Mouse (Mus musculus): ENCODE results near the gene Sgpp1. TPM values are rescaled to one million over a fixed set of nuclear protein-coding genes. Genes with fewer than 3 reads are reported as not detected.
A peak's percentile ranks its signal among the peaks of the same experiment; 100 is the strongest.

The Sgpp1 gene
- polyA plus RNA-seq, 1 experiment = 64.9 TPM

- no peak for DNase-seq
- Histone ChIP-seq H3K36me3 (ENCODE audit: control insufficient read depth, insufficient read depth, low read length) (no peaks in the 10 kb centered on the region), H3K4me3 (ENCODE audit: control insufficient read depth, insufficient read depth, low read length) (no peak overlapping the region), H3K27ac (ENCODE audit: control insufficient read depth, insufficient read depth, low read length) (no peak overlapping the region), H3K27me3 (ENCODE audit: control insufficient read depth, insufficient read depth, low read length) (no peaks in the 10 kb centered on the region), H3K4me1 (replicated peaks; ENCODE audit: control insufficient read depth, insufficient read depth, low read length) (no peaks in the 10 kb centered on the region; the same call in 1 of the 2 replicates)
- TF ChIP-seq CTCF (IDR thresholded peaks at IDR 0.05; ENCODE audit: borderline replicate concordance, control insufficient read depth, extremely low read depth, insufficient read depth, low read length, poor library complexity) = no peak
- no peak for TF ChIP-seq POLR2A (IDR thresholded peaks at IDR 0.05; ENCODE audit: control insufficient read depth, extremely low read depth, insufficient read depth, low read length, poor library complexity)
- 97% methylated on average over 4 of the region's 4 CpGs for WGBS
Measured at GRCm38 (mm10) chr12:75683598-75683997, 51.9 kb downstream of the Sgpp1 start.

GRCm38 (mm10) chr12:75682842-75683241, 52.7 kb downstream of the Sgpp1 start:
- H3K4me1 ChIP-seq (replicated peaks; ENCODE audit: control insufficient read depth, insufficient read depth, low read length) = no peaks in the 10 kb centered on the region; the same call in 1 of the 2 replicates
- H3K4me3 ChIP-seq (ENCODE audit: control insufficient read depth, insufficient read depth, low read length) = no peak overlapping the region
- H3K36me3 ChIP-seq (ENCODE audit: control insufficient read depth, insufficient read depth, low read length) = no peaks in the 10 kb centered on the region
- DNase-seq = no peak
- TF ChIP-seq CTCF (IDR thresholded peaks at IDR 0.05; ENCODE audit: borderline replicate concordance, control insufficient read depth, extremely low read depth, insufficient read depth, low read length, poor library complexity) = no peak
- TF ChIP-seq POLR2A (IDR thresholded peaks at IDR 0.05; ENCODE audit: control insufficient read depth, extremely low read depth, insufficient read depth, low read length, poor library complexity) = no peak
- H3K27me3 ChIP-seq (ENCODE audit: control insufficient read depth, insufficient read depth, low read length) = no peaks in the 10 kb centered on the region
- 89% methylated on average over 2 of the region's 2 CpGs for WGBS
- H3K27ac ChIP-seq (ENCODE audit: control insufficient read depth, insufficient read depth, low read length) = no peak overlapping the region

- DNase-seq = no peak
Measured at GRCm38 (mm10) chr12:75681101-75681500, 54.4 kb downstream of the Sgpp1 start.

GRCm38 (mm10) chr12:75678393-75678792, 57.1 kb downstream of the Sgpp1 start:
- Histone ChIP-seq H3K27ac (ENCODE audit: control insufficient read depth, insufficient read depth, low read length) (no peak overlapping the region), H3K36me3 (ENCODE audit: control insufficient read depth, insufficient read depth, low read length) (no peaks in the 10 kb centered on the region), H3K27me3 (ENCODE audit: control insufficient read depth, insufficient read depth, low read length) (no peaks in the 10 kb centered on the region), H3K4me3 (ENCODE audit: control insufficient read depth, insufficient read depth, low read length) (no peak overlapping the region), H3K4me1 (replicated peaks; ENCODE audit: control insufficient read depth, insufficient read depth, low read length) (no peaks in the 10 kb centered on the region)
- WGBS = 95% methylated on average over 4 of the region's 4 CpGs
- no peak for DNase-seq
- TF ChIP-seq CTCF (IDR thresholded peaks at IDR 0.05; ENCODE audit: borderline replicate concordance, control insufficient read depth, extremely low read depth, insufficient read depth, low read length, poor library complexity) = no peak
- no peak for TF ChIP-seq POLR2A (IDR thresholded peaks at IDR 0.05; ENCODE audit: control insufficient read depth, extremely low read depth, insufficient read depth, low read length, poor library complexity)

More at GRCm38 (mm10) chr12:75681101-75681500, 54.4 kb downstream of the Sgpp1 start:
- Histone ChIP-seq H3K4me1 (replicated peaks; ENCODE audit: control insufficient read depth, insufficient read depth, low read length) (no peaks in the 10 kb centered on the region), H3K4me3 (ENCODE audit: control insufficient read depth, insufficient read depth, low read length) (no peak overlapping the region), H3K27me3 (ENCODE audit: control insufficient read depth, insufficient read depth, low read length) (no peaks in the 10 kb centered on the region), H3K36me3 (ENCODE audit: control insufficient read depth, insufficient read depth, low read length) (no peaks in the 10 kb centered on the region), H3K27ac (ENCODE audit: control insufficient read depth, insufficient read depth, low read length) (no peak overlapping the region)
- WGBS = 75% methylated on average over 4 of the region's 4 CpGs
- TF ChIP-seq CTCF (IDR thresholded peaks at IDR 0.05; ENCODE audit: borderline replicate concordance, control insufficient read depth, extremely low read depth, insufficient read depth, low read length, poor library complexity) (no peak), POLR2A (IDR thresholded peaks at IDR 0.05; ENCODE audit: control insufficient read depth, extremely low read depth, insufficient read depth, low read length, poor library complexity) (no peak)

GRCm38 (mm10) chr12:75672630-75673029, 62.9 kb downstream of the Sgpp1 start:
- 98% methylated on average over 4 of the region's 4 CpGs for WGBS
- Histone ChIP-seq H3K4me3 (ENCODE audit: control insufficient read depth, insufficient read depth, low read length) (no peak overlapping the region), H3K27me3 (ENCODE audit: control insufficient read depth, insufficient read depth, low read length) (no peaks in the 10 kb centered on the region), H3K4me1 (replicated peaks; ENCODE audit: control insufficient read depth, insufficient read depth, low read length) (peaks cover 6% of the 10 kb centered on the region), H3K36me3 (ENCODE audit: control insufficient read depth, insufficient read depth, low read length) (no peaks in the 10 kb centered on the region), H3K27ac (ENCODE audit: control insufficient read depth, insufficient read depth, low read length) (no peak overlapping the region)
- DNase-seq = no peak
- TF ChIP-seq CTCF (IDR thresholded peaks at IDR 0.05; ENCODE audit: borderline replicate concordance, control insufficient read depth, extremely low read depth, insufficient read depth, low read length, poor library complexity) = no peak
- no peak for TF ChIP-seq POLR2A (IDR thresholded peaks at IDR 0.05; ENCODE audit: control insufficient read depth, extremely low read depth, insufficient read depth, low read length, poor library complexity)

GRCm38 (mm10) chr12:75671759-75672315, 63.7 kb downstream of the Sgpp1 start:
- no peaks in the 10 kb centered on the region for H3K27me3 ChIP-seq (ENCODE audit: control insufficient read depth, insufficient read depth, low read length)
- no peak overlapping the region for H3K4me3 ChIP-seq (ENCODE audit: control insufficient read depth, insufficient read depth, low read length)
- no peak overlapping the region for H3K27ac ChIP-seq (ENCODE audit: control insufficient read depth, insufficient read depth, low read length)
- H3K4me1 ChIP-seq (replicated peaks; ENCODE audit: control insufficient read depth, insufficient read depth, low read length) = peaks cover 6% of the 10 kb centered on the region
- no peak for TF ChIP-seq CTCF (IDR thresholded peaks at IDR 0.05; ENCODE audit: borderline replicate concordance, control insufficient read depth, extremely low read depth, insufficient read depth, low read length, poor library complexity)
- no peak for TF ChIP-seq POLR2A (IDR thresholded peaks at IDR 0.05; ENCODE audit: control insufficient read depth, extremely low read depth, insufficient read depth, low read length, poor library complexity)
- 58% methylated on average over 3 of the region's 3 CpGs for WGBS
- no peaks in the 10 kb centered on the region for H3K36me3 ChIP-seq (ENCODE audit: control insufficient read depth, insufficient read depth, low read length)
- DNase-seq = peak; percentile 16

GRCm38 (mm10) chr12:75670611-75671010, 64.9 kb downstream of the Sgpp1 start:
- H3K36me3 ChIP-seq (ENCODE audit: control insufficient read depth, insufficient read depth, low read length) = no peaks in the 10 kb centered on the region
- 86% methylated on average over 6 of the region's 6 CpGs for WGBS
- no peak for DNase-seq
- no peaks in the 10 kb centered on the region for H3K27me3 ChIP-seq (ENCODE audit: control insufficient read depth, insufficient read depth, low read length)
- no peak for TF ChIP-seq POLR2A (IDR thresholded peaks at IDR 0.05; ENCODE audit: control insufficient read depth, extremely low read depth, insufficient read depth, low read length, poor library complexity)
- no peak for TF ChIP-seq CTCF (IDR thresholded peaks at IDR 0.05; ENCODE audit: borderline replicate concordance, control insufficient read depth, extremely low read depth, insufficient read depth, low read length, poor library complexity)
- H3K27ac ChIP-seq (ENCODE audit: control insufficient read depth, insufficient read depth, low read length) = no peak overlapping the region
- H3K4me1 ChIP-seq (replicated peaks; ENCODE audit: control insufficient read depth, insufficient read depth, low read length) = peaks cover 6% of the 10 kb centered on the region
- no peak overlapping the region for H3K4me3 ChIP-seq (ENCODE audit: control insufficient read depth, insufficient read depth, low read length)
